Mouse (Mus musculus): Measurements from ENCODE around the gene Sema6c.
"Not testable (repeated sequence)": the region's sequence is repeated elsewhere in the genome, so short reads cannot be mapped to it uniquely, and the experiment has no call there.

Gene Sema6c

DNA sequence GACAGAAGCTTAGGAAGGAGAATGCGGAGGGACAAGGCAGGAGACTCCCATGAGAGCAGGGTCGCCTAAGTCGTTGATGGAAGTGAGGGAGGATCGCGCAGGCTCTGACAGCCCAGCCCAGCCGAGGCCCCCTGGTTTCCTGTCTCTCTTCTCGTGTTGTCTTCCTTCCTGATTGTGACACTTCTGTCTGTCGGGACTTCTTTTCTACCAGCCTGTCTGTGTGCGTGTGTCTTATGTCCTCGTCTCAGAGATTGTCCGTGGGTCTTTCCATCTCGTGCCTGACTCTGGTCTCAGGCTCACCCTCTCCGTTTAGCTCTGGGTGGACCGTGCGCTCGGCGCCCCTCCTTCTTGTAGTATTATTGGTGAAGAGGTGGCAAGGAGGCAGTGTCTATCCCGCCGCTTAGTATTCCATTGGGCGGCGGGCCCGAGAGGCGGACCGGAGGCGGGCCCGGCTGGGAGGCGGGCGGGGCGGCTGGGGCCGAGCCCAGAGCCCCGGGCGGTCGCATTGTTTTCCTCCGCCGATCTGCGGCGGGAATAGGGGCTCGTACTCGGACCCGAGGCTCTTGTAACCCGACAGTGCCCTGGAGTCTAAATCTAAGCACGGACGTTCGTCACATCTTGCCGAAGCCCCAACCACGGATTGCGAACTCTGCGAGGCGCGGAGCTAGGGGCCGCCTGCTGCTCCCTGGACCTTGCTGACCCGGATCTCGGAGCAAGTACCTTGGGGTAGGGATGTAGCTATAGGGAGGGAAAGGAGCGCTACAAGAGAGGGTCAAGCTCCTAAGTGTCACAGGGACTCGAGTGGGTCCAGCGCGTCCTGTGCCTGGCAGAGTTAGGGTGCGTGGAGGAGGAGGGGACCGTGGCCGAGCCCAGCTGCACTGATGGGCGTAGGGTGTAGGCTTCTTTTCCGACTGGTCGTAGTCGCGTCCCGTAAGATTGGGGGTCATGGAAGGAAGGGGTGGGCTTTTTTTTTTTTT, at the start of gene Sema6c:
TSS of gene Sema6c (plus strand) at position 471 of the 977 bp plus-strand sequence.
- DNase-seq (ENCODE audit: low spot score): peak; percentile 91

DNA sequence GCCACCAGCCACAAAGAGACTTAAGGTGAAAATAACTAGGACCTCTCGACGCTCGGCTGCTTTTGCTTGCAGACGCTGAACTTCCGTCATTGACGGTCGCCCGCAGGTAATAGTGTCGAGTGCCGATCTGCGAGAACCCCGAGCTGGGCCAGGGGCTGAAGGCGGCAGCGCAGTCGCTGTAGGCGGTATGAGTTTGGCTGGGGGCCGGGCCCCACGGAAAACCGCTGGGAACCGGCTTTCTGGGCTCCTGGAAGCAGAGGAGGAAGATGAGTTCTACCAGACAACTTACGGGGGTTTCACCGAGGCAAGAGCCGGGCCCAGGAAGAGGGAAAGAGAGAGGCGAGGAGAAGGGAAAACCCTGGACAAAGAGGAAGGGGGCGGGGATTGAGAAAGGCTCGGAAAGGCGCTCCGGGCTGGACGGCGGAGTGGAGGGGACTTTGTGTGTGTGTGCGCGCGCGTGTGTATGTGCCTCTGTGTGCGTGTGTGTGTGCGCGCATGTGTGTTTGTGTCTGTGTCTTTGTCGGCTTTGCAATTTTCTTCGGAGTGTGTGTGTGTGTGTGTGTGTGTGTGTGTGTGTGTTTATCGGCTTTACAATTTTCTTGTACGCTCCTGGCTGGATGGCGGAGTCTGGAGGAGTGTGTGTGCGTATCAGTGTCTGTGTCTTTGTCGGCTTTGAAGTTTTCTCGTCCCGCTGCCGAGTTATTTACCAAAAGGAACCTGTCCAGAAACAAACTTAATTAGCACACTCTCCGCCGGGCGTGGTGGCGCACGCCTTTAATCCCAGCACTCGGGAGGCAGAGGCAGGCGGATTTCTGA, 49.1 kb upstream of the Sema6c start, which contains the start of gene Vps72:
TSS of gene Vps72 (plus strand) at position 112 of the 816 bp plus-strand sequence.
- DNase-seq (ENCODE audit: low spot score): peak; percentile 89

GRCm38 (mm10) chr3:95112760-95113159, 47.5 kb upstream of the Sema6c start:
- no peak for DNase-seq (ENCODE audit: low spot score)

- no peak for DNase-seq (ENCODE audit: low spot score)
Observed at GRCm38 (mm10) chr3:95117751-95118150, 42.5 kb upstream of the Sema6c start.

DNA sequence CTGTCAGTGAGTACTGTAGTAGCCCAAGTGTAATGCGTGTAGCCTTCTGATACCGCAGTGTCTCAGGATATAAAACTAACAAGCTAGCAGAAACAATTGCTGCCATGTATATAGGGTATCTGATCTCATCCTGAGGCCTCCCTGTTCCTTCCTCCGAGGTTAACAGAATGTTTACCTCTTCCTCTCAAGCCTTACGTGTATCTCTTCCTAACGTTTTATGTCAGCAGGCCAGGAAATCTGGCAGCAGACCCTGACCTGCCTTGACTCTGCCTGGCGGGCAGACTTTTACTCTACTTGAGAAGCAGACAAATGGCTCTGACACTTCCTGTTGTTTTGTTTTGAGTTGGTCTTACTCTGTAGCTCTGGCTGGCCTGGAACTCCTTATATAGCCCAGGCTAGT, 38.7 kb upstream of the Sema6c start:
- DNase-seq (ENCODE audit: low spot score): no peak

DNA sequence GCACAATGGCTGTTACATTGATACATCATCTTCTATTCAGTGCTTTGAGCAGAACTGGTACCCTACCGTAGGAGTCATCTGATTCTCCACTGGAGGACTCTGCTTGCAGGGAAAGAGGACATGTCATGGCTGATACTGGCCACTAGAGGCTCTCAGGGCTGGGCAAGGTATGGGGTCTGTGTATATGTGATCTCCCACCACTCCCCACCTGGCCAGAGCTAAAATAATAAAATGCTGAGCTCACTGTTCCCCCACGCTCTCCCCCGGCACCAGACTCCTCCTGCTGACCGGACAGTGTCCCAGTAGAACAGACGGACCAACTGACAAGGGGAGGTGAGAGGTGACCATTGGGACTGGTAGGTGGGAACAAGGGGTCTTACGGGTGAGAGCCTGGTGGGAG, 36.0 kb upstream of the Sema6c start, which contains the start of gene Tmod4:
TSS of gene Tmod4 (plus strand) at position 231 of the 400 bp plus-strand sequence.
- no peak for DNase-seq (ENCODE audit: low spot score)

DNA sequence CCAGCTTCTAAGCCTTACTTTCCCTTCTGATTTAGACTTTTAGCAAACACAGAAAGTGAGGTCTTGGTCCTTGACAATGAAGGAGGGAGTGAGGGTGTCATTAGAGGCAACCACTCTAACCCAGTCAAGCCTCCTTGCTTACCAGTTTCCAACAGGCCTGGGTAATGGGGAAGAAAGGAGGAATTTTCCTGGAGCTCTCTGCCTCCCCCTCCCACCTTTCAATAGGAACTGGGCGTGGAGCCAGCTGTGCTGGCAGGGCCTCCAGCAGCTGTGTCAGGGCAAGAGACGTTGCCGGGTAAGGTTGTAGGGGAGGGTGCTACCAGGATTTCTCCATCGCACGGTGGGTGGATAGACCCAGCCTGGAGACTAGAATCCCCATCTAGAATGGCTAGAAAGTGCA, 35.3 kb upstream of the Sema6c start:
- peak; percentile 55 for DNase-seq (ENCODE audit: low spot score)

DNA sequence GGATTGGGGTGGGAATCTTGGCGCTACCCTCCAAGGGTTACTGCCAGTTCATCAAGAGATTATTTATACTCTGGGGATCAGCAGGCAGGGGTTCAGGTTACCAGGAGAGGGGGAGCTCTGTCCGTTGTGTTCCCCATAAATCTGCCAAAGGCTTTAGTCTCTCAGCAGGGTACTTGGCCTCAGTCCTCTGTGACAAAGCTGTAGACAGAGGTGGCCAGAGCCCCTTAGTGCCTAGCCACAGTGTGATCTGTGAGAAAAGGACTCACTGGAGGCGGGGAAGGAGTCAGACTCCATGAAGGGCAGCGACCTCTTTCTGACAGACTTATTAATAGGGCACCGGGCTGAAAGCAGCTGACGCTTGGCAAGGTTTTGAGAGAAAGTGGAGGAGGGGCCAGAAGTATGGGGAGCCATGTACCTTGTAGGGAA, 31.0 kb upstream of the Sema6c start:
- DNase-seq (ENCODE audit: low spot score): no peak

DNA sequence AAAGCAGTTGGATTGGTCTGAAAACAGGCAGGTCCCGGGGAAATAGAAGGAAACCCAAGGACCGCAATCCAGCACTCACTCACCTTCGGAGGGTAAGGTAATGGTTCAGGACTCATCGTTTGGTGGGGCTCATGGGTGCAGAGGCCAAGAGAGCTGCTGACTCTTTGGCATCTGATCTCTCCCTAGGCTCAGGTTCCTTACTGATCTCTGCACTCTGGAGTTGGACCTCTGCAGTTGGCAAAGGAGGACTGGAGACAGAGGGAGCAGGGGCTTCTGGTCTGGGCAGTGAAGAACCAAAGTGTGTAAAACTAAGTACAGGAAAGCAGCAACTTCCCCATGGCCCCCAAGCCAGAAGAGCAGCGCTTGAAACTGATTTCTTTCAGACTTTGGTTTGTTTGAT, 30.2 kb upstream of the Sema6c start:
- DNase-seq (ENCODE audit: low spot score): no peak

DNA sequence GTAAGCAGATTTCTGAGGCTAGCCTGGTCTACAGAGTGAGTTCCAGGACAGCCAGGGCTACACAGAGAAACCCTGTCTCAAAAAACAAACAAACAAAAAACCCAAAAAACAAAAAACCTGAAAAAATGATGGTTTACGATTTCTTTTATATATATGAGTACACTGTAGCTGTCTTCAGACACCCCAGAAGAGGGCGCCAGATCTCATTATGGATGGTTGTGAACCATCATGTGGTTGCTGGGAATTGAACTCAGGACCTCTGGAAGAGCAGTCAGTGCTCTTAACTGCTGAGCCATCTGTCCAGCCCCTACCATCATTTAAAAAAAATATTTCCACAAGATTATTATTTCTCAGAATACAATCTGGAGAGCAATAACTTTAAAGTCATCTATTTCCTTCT, 27.9 kb upstream of the Sema6c start:
- not testable (repeated sequence) for DNase-seq (ENCODE audit: low spot score)

DNA sequence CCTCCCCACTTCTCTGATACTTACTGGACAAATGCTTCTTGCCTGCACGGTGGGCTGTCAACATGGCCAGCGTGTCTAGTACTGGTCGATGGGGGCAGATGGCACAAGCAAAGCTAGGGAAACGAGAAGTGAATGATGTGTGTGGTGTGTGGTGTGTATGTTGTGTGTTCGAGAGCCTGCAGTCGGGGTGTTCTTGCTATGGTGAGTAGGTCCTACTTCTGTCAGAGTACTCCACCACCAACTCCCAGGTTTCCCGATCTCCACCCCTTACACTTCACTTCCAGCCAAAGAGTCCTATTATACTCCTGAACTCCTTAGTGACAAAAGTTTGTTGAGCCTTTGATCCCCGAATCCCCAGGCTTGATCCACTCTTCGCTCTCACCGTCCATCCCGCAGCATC, 27.1 kb upstream of the Sema6c start:
- DNase-seq (ENCODE audit: low spot score): no peak

DNA sequence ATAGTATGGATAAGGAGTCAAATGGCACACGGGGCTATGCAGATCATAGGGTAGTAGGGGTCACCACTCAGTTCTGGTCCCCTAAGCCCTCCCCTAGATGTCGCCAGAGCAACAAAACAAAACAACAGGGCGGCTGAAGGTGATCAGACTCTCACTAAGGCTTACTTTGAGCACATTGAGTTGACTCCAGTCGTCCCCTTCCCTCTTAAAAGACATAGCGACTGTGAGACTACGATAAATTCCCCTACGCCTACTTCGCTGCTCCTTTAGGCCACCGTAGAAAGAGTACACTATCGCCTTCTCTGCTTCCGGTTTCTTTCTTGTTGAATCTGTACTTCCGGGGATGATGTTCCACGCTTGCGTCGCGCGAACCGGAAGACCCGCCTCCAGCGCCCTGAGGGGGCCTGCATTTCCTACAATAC, 26.6 kb upstream of the Sema6c start, which contains the start of the genes Scnm1 and Lysmd1:
TSS of gene Scnm1 (minus strand) at position 332 of the 422 bp plus-strand sequence.
TSS of gene Lysmd1 (plus strand) at position 409 of the 422 bp plus-strand sequence.
- DNase-seq (ENCODE audit: low spot score): peak; percentile 94

GRCm38 (mm10) chr3:95134133-95134532, 26.1 kb upstream of the Sema6c start:
- DNase-seq (ENCODE audit: low spot score): not testable (repeated sequence)

DNA sequence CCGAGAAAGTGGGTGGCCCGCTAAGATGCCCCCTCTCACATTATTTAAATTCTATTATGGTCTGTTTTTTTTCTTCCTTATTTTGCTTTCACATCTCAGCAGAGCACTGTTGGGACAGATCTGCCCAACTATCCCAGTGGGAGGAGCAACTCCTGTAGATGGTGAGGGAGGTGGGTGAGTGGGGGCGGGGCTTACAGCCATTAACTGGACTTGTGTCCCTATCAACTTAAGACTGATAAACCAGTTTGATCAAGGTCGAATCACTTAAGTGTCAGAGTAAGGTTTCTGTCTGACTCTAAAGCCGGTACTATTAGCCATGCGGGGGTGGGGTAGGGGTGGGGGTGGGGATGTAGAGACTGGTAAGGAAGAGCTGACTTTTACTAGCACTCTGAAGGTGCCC, 25.2 kb upstream of the Sema6c start:
- peak; percentile 65 for DNase-seq (ENCODE audit: low spot score)

DNA sequence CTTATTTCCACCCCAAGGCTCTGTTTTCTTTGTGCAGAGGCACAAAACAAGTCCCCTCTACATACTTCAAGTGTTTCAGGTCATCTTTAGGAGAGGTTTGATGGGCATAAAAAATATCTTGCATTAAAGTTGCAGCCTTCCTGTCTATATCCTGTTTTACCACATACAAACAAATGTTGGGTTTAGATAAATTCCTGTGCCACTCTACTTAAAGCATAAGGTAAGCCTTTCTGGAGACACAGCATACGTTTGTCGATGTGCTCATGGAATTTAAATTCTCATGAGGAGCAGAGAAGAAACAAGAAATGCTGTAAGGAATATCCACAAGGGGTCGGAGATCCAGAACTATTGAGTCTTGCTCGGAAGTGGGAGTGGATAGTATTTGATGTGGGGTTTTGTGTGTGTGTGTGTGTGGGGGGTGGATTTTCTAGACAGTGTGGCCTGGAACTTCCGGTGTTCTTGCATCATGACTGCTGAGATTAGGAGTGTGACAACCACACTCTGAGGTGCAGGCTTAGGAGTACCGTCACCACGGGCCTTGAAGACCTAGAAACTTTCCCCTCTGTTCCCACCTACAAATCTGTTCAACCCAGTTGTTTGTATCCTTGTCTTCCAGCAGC, 24.7 kb upstream of the Sema6c start:
- no peak for DNase-seq (ENCODE audit: low spot score)

GRCm38 (mm10) chr3:95136336-95136735, 23.9 kb upstream of the Sema6c start:
- DNase-seq (ENCODE audit: low spot score): no peak

DNA sequence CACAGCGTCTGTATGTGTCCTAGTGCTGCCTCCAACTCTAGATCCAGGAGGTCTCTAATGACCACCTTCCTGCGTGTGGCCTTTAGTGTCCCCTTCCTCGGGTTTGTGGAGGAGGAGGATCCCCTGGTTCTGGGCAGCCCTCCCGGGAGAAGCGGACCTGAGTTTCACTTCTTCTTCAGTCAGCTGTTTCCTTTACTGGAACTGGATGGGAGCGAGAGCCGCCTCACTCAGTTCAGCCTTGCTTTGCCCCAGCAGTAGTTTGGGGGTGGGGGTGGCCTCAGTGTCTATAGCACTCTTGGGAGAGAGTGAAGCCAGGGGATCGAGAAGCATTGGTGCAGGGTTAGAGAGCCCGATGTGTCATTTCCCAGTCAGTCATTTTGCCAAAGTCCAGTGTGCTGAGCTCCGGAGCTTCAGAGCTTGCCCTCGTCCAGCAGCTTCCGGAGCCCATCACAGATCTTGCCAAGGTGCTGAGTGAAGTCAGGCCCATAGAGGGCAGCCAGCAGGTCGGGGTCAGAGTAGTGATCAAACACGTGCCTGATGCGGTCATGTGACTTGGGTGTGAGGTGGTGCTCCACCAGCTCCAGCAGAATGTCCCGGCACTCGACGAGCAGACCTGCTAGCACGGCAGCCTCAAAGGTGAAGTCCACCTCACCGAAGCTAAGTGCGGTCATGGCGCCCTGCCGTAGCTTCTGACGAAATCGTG, 20.5 kb upstream of the Sema6c start:
- DNase-seq (ENCODE audit: low spot score): no peak

GRCm38 (mm10) chr3:95140289-95140595, 20.0 kb upstream of the Sema6c start:
- DNase-seq (ENCODE audit: low spot score): no peak

DNA sequence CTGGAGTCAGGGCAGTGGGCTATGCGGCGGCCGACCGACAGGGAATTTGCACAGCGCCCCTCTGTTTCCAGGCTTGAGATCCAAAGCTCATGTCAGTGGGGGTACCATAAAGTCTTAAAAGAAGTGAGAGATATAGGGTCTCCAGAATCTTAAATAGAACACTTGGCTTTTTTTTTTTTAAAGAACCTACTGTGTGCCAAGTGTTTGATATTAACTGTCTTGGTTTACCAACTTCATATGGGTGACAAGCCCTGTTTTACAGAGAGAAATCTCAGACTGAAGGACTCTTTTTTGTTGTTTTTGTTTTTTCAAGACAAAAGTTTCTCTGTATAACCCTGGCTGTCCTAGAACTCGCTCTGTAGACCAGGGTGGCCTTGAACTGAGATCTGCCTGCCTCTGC, 19.5 kb upstream of the Sema6c start:
- DNase-seq (ENCODE audit: low spot score): no peak

DNA sequence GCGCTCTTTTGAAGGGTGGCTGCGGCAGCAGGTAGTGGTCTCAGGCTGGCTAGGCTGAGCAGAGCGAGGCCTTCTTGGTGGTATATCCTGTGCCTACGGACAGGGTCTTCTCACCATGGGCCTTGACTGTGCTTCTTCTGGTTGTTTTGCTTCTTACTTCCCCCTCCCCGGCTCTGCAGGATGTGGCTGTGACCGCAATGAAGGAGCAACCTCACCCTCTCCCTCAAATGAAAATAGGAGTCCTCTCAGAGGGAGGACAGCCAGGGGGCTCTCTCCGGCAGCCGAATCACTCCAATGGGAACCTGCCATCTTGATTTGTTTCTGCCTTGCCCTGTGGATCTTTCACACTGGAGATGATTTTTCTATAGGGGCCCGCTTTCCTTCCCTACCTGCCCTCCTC, 18.8 kb upstream of the Sema6c start:
- DNase-seq (ENCODE audit: low spot score): no peak

GRCm38 (mm10) chr3:95141952-95142616, 18.2 kb upstream of the Sema6c start, which contains the start of gene Tnfaip8l2:
Tnfaip8l2 (minus strand) TSS chr3:95142360.
- no peak for DNase-seq (ENCODE audit: low spot score)
